Mouse (Mus musculus): Measurements from ENCODE around the gene Rae1. TPM values are rescaled to one million over a fixed set of nuclear protein-coding genes. Genes with fewer than 3 reads are reported as not detected.
A peak's percentile ranks its signal among the peaks of the same experiment; 100 is the strongest.

Rae1 gene
- total RNA-seq, 2 experiments from 2014 or later: 21.5 to 21.8 TPM

DNA sequence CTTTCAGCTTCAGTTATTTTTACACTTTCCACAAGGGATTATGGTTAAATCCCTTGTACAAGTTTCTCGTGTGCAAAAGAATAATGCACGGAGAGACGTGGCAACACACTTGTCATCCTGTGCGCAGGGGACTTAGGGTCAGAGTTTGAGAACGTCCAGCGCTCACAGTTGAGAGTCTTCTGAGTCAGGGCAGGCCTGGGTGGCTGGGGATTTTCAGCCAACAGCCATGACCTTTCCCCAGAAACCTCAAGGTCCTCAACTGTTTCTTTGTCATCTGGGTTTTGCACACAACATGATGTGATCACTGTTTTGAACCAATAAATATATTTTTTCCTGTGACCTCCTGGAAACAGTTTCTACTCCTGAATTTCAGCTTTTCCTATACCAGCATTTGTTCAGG, 9.8 kb upstream of the Rae1 start:
- DNase-seq: no peak

GRCm38 (mm10) chr2:172996207-172996606, 3.7 kb upstream of the Rae1 start:
- DNase-seq: peak in 1 of 2 experiments; percentile 84

- no peak for DNase-seq
Measured at GRCm38 (mm10) chr2:172997748-172998147, 2.2 kb upstream of the Rae1 start.

DNA sequence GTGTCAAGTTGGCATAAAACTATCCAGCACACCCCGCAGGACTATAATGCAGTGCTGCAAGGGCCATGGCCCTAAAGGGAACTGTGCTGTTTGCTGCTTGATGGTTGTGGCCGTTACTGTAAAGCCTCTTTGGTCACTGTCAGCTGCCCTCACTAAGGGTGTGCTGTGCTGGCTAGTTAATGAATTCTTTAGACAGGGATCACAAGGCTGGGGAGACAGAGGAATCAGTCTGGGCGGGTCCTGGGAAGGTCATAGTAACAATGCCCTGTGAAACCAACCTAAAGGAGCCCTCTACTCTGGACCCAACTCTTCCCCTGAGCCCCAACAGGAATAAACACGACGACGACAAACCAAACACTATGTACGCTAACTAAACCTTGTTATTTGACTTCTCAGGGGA, 1.4 kb upstream of the Rae1 start:
- no peak for DNase-seq

GRCm38 (mm10) chr2:173000285-173000652, 352 bp downstream of the Rae1 start:
- no peak for DNase-seq

GRCm38 (mm10) chr2:173000921-173001320, 1.0 kb downstream of the Rae1 start:
- no peak for DNase-seq

DNA sequence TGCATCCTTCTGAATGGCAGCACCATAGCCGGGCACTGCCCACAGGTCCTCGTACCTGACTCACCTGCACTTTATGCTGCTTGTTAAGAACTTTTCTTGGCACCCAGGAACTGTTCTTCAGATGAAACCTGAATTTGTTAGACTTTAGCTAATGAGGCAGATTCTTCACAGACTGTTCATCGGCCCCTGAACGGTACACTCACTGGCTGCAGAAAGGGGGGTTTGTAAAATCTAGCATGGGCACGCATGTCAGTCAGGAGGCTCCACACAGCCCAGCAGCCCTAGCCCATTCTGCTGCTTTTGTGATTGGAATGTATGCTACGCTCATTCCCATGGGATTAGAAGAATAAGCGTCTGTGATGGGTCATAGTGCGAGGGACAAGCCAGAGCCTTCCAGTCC, 3.8 kb downstream of the Rae1 start:
- no peak for DNase-seq

- no peak for DNase-seq
Measured at GRCm38 (mm10) chr2:173010220-173010717, 10.4 kb downstream of the Rae1 start.

- DNase-seq: no peak
Measured at GRCm38 (mm10) chr2:173011440-173011839, 11.5 kb downstream of the Rae1 start.

DNA sequence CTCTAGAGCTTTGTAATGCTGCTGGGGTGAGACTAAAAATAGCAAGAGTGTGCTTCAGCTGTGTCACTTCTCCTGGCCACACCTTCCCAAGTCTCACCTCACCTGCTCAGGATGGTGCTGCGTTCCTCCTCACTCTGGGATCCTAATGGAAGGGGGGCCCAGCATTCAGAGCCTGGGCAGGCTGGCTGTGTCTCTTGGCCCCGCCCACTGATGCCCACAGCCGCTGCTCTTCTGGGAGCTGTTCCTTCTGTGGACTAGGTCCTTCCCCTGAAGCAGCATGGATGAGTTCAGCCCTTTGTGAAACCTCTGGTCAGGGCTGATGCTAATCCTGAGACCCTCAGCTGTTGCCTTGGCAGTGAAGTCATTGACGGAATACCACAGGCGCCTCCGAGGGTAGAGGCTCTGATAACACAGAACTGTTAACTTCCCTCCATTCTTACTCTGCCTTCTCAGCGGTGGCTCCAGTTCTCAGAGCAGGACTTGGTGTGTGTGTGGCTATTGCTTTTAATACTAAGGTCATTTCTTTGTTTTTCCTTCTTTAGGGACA, 14.9 kb downstream of the Rae1 start:
- no peak for DNase-seq

DNA sequence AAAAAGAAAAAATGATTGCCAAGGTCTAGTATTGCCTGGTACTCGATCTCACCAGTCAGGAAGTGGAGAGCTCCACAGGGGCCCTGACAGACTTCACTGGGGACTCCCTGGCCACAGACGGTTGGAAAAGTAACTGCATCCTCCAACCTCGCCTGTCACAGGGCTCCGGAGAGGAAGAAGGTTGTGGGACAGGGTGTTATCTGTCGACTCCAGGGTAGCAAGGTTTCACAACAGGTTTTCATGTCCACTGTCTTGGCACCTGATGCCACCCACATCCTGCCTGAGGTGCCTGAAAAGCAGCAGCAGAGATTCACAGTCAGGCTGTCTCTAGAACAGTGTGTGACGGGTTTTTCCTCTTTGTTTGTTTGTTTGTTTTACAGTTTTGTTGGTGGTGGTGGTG, 18.0 kb downstream of the Rae1 start:
- no peak for DNase-seq

DNA sequence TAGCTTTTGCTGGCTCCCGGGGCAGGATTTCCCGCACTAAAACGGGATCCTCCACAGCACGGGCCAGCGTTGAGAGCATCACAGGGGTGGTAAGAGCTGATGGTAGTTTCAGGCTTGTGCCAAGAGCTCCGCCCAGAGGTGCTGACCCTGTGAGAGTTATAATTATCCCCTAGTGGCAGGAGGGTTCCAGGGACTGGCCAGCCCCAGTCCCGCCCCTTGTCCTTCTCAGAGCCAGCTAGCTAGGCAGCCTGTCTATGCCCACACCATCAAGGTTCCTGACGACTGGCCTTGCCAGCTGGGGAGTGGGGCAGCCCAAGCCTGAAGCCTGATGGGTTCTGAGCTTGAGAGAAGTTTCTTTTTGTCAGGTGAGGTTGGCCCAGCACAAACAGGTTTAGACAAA, 18.7 kb downstream of the Rae1 start:
- DNase-seq: peak; percentile 75 to 87

- no peak for DNase-seq
Measured at GRCm38 (mm10) chr2:173019322-173019721, 19.4 kb downstream of the Rae1 start.

- peak; percentile 94 for DNase-seq
Measured at GRCm38 (mm10) chr2:173019790-173020189, 19.9 kb downstream of the Rae1 start.

GRCm38 (mm10) chr2:173020430-173020829, 20.5 kb downstream of the Rae1 start, which contains the start of gene Rbm38:
Rbm38 (plus strand) TSS chr2:173020498.
- no peak for DNase-seq

DNA sequence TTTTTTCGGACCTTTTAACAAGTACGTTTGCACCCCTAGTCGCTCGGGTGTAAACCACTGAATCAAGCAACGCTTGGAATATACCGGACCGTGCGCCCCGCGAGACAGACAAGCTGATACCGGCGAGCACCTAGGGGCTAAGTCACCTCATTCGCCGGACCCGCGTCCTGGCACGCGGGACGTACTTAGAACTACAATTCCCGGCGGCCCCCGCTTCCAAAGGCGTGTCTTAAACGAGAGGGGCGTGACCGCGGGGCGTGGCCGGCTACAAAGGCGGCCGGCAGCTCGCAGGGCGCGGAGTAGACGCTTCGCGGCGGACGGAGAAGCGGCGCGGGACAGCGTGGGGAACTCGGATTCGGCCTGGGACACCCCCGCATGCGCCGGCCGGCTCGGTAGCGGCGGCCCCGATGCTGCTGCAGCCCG, 21.7 kb downstream of the Rae1 start:
- peak; percentile 95 to 97 for DNase-seq

- peak in 1 of 2 experiments; percentile 49 for DNase-seq
Measured at GRCm38 (mm10) chr2:173022056-173022681, 22.3 kb downstream of the Rae1 start.

DNA sequence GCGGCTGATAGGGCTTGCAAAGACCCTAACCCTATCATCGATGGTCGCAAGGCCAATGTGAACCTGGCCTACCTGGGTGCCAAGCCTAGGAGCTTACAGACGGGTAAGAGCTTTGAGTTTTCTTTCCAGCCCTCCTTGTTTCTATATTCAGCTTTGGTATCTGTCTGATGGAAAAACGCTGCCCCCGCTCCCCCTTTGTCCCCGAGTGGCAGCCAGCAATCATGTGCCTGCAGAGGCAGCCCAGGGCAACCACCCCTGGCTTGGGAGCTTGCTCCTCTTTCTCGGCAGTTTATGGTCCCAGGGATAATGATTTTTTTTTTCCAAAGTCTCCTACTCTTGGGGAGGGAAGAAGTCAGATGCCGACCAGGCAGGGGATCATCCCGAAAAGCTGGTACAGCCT, 22.9 kb downstream of the Rae1 start:
- peak; percentile 74 for DNase-seq

DNA sequence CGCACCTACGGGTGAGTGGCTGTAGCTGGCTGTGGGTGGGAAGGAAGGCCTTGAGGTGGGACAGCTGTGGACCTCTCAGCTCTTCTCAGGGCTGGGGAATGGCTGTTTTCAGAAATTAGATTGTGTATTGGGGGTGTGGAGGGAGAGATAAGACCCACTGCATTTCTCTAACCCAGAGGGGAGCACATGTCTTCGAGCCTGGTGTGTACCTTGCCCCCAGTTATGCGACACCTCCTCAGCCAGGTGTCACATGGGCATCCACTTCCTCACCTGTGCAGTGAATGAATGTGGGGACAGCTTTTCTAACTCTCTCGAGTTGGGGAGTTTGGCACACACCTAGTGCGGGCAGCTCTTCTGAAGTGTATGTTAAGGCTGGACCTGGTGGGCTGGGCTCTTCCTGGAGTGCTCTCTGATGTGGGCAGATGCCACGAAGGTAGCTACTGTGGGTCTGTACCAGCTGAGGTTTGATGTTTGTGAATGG, 23.5 kb downstream of the Rae1 start:
- DNase-seq: no peak

DNA sequence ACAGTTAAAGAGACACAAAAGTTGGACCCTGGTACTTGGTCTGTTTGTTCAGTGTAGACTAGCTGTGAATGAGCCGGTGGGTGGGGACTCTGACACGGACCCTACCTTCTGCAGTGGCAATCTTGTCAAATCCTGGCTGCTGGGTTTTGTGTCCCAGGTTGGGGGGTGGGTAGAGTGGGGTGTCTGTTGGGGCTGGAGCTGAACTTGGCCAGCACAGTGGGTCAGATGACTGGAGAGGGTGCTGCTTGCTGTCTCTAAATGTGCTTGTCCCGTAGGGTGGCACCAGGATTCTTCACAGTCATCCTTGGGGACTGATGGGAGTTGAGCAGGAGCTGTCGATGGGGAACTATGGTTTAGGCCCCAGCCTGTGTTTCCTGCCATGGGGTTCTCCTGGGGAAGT, 24.0 kb downstream of the Rae1 start:
- DNase-seq: peak in 1 of 2 experiments; percentile 32

- DNase-seq: no peak
Measured at GRCm38 (mm10) chr2:173024392-173024791, 24.5 kb downstream of the Rae1 start.

- DNase-seq: peak; percentile 50 to 62
Measured at GRCm38 (mm10) chr2:173024938-173025337, 25.0 kb downstream of the Rae1 start.

DNA sequence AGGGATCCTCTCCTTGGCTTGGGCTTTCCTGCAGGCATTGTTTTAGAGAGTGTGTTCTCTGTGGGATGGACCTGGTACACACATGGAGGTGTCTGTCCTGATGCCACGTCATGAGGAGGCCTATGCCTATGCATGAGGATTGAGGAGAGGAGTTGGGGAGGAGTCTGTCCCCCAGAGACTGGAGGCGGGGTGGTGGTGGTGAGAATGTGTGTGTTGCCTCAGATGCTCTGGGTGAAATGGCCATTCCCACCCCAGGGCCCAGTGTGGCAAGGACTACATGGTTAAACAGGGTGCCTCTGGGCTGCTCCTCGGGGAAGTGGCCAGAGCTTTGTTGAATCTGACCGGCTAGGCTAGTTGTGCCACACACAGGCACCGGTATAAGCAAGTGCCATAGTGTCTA, 26.4 kb downstream of the Rae1 start:
- no peak for DNase-seq

DNA sequence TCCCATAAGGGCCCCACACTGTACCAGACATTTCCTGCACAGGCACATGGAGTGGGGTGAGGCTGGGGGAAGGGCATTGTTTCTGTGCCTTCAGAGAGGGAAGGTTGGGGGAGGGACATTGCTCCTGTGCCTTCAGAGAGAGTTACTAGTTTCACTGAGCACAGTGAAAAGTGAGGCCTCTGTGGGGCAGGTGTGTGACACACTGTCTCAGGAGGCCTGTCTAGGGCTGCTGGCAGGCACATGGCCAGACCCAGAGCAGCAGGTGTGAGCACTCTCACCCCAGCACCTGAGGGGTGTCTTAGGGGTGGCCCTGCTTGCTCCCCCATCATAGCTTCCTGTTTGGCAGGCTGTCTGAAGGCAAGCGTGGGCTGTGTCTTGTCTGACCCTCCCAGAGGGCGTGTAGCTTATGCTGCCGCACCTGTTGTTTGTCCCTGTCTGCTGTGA, 26.8 kb downstream of the Rae1 start:
- peak in 1 of 2 experiments; percentile 41 for DNase-seq

All from heart, adult 18-20 months (tissue).